Mouse (Mus musculus) midbrain, embryonic 11.5 days (tissue): ENCODE data around the gene Olfr1037. TPM values are rescaled to one million over a fixed set of nuclear protein-coding genes. Genes with fewer than 3 reads are reported as not detected.
"Not testable (repeated sequence)": the region's sequence is repeated elsewhere in the genome, so short reads cannot be mapped to it uniquely, and the experiment has no call there.

Experiments
- ATAC-seq: fragments of 200-750 bp; cut with Nextera tagmentation; 2 replicates; pipeline ENCODE4 v1.8.0; 2017; ENCODE audit warnings: moderate TSS enrichment, moderate library complexity; ENCODE audit not compliant: low FRiP score
- DNase-seq: peaks from one replicate; pipeline ENCODE4 v3.0.0; 2015; ENCODE audit warnings: low spot score; ENCODE audit errors: missing footprints
- H3K27ac ChIP-seq: fragments of 300-500 bp; sonication (generic); 2 replicates; pipeline ENCODE4 v1.5.1; 2014; ENCODE audit warnings: low read depth, low read length
- H3K27me3 ChIP-seq: fragments of 300-500 bp; sonication (generic); 2 replicates; pipeline ENCODE4 v1.6.1; 2014; ENCODE audit warnings: mild to moderate bottlenecking, low read length, moderate library complexity, mixed read lengths; ENCODE audit not compliant: control insufficient read depth, insufficient read depth
- H3K36me3 ChIP-seq: fragments of 300-500 bp; sonication (generic); 2 replicates; pipeline ENCODE4 v1.6.1; 2014; ENCODE audit warnings: mild to moderate bottlenecking, low read length, moderate library complexity, mixed read lengths; ENCODE audit not compliant: control insufficient read depth, insufficient read depth
- H3K4me1 ChIP-seq: fragments of 300-500 bp; sonication (generic); 2 replicates; pipeline ENCODE4 v1.6.1; 2014; ENCODE audit warnings: low read length; ENCODE audit not compliant: control insufficient read depth, insufficient read depth
- H3K4me2 ChIP-seq: fragments of 300-500 bp; sonication (generic); 2 replicates; pipeline ENCODE4 v1.6.1; 2014; ENCODE audit warnings: mild to moderate bottlenecking, moderate library complexity
- H3K4me3 ChIP-seq: fragments of 300-500 bp; sonication (generic); 2 replicates; pipeline ENCODE4 v1.5.1; 2014; ENCODE audit warnings: low read depth, low read length
- H3K9ac ChIP-seq: fragments of 300-500 bp; sonication (generic); 2 replicates; pipeline ENCODE4 v1.6.1; 2014; ENCODE audit warnings: low read length
- H3K9me3 ChIP-seq: fragments of 300-500 bp; sonication (generic); 2 replicates; pipeline ENCODE4 v1.6.1; 2016; ENCODE audit warnings: low read length; ENCODE audit not compliant: control insufficient read depth
- WGBS: fragments of 180-500 bp; shearing (Covaris S2); extraction: QIAGEN DNeasy Blood & Tissue Kit; methylation state at CpG from one replicate; pipeline ENCODE4 v1.1.7; 2014; 5-methylcytosine and 5-hydroxymethylcytosine counted together
- polyA plus RNA-seq: library from polyadenylated mRNA; unstranded; fragments of >200 nt; fragmentation: Nextera tagmentation; extraction: Ambion mirVana; gene quantifications from 2 replicates; pipeline ENCODE4 v1.2.1, GENCODE M21; 2014

Olfr1037 gene
- polyA plus RNA-seq = not detected in 2 replicates

- Histone ChIP-seq H3K4me2 (no peak within 1 kb of the TSS), H3K9me3 (no peaks in the 10 kb centered on the region), H3K4me1 (no peaks in the 10 kb centered on the region), H3K36me3 (no peaks in the 10 kb centered on the region), H3K27me3 (no peaks in the 10 kb centered on the region), H3K4me3 (no peak within 1 kb of the TSS), H3K9ac (no peak within 1 kb of the TSS), H3K27ac (no peak within 1 kb of the TSS)
- ATAC-seq (no peak), DNase-seq (no peak)
- WGBS = 87% methylated on average over 2 of the region's 2 CpGs
Measured at GRCm38 (mm10) chr2:86087285-86087684, at the start of gene Olfr1037. Gene Olfr1037, minus strand, starts transcription at chr2:86087385.

- WGBS = 96% methylated on average over 1 of the region's 1 CpGs
- Histone ChIP-seq H3K27ac (no peak within 1 kb of the TSS), H3K9me3 (no peaks in the 10 kb centered on the region)
Measured at GRCm38 (mm10) chr2:86135828-86136227, 48.6 kb upstream of the Olfr1037 start, which contains the start of gene Olfr1039. Gene Olfr1039, minus strand, starts transcription at chr2:86135928.

GRCm38 (mm10) chr2:86080478-86080877, 6.7 kb downstream of the Olfr1037 start:
- H3K9ac ChIP-seq, ATAC-seq, H3K9me3 ChIP-seq, H3K4me1 ChIP-seq, H3K4me2 ChIP-seq, H3K27me3 ChIP-seq, H3K4me3 ChIP-seq, DNase-seq, H3K27ac ChIP-seq, H3K36me3 ChIP-seq: not testable (repeated sequence)
- WGBS = 82% methylated on average over 1 of the region's 1 CpGs

More at GRCm38 (mm10) chr2:86135828-86136227, 48.6 kb upstream of the Olfr1037 start, which contains the start of gene Olfr1039:
- Histone ChIP-seq H3K27me3 (no peaks in the 10 kb centered on the region), H3K4me1 (no peaks in the 10 kb centered on the region), H3K4me2 (no peak within 1 kb of the TSS), H3K4me3 (no peak within 1 kb of the TSS), H3K9ac (no peak within 1 kb of the TSS), H3K36me3 (no peaks in the 10 kb centered on the region)
- ATAC-seq (no peak), DNase-seq (no peak)

- H3K4me2 ChIP-seq, H3K36me3 ChIP-seq, H3K4me3 ChIP-seq, H3K4me1 ChIP-seq, H3K9me3 ChIP-seq, DNase-seq, H3K27ac ChIP-seq, ATAC-seq, H3K27me3 ChIP-seq, H3K9ac ChIP-seq: not testable (repeated sequence)
Measured at GRCm38 (mm10) chr2:86073692-86074091, 13.5 kb downstream of the Olfr1037 start, which contains the start of gene Olfr1036. Gene Olfr1036, plus strand, starts transcription at chr2:86073992.

GRCm38 (mm10) chr2:86070189-86070588, 17.0 kb downstream of the Olfr1037 start:
- H3K4me2 ChIP-seq = no peak overlapping the region
- 96% methylated on average over 8 of the region's 8 CpGs for WGBS
- H3K9ac ChIP-seq = no peak overlapping the region
- H3K27me3 ChIP-seq = no peaks in the 10 kb centered on the region
- no peaks in the 10 kb centered on the region for H3K9me3 ChIP-seq
- no peaks in the 10 kb centered on the region for H3K36me3 ChIP-seq
- no peaks in the 10 kb centered on the region for H3K4me1 ChIP-seq
- H3K27ac ChIP-seq = no peak overlapping the region
- DNase-seq = no peak
- no peak for ATAC-seq
- H3K4me3 ChIP-seq = no peak overlapping the region

GRCm38 (mm10) chr2:86063766-86064165, 23.4 kb downstream of the Olfr1037 start:
- not testable (repeated sequence) for H3K27ac ChIP-seq, H3K4me2 ChIP-seq, H3K4me3 ChIP-seq, H3K9me3 ChIP-seq, ATAC-seq, H3K9ac ChIP-seq, H3K4me1 ChIP-seq, H3K27me3 ChIP-seq, DNase-seq, H3K36me3 ChIP-seq
- 93% methylated on average over 2 of the region's 2 CpGs for WGBS

GRCm38 (mm10) chr2:86050777-86051176, 36.4 kb downstream of the Olfr1037 start:
- 0 out of 2 replicates have a peak, but pooled peaks have one; percentile 30 for ATAC-seq
- not testable (repeated sequence) for H3K4me1 ChIP-seq, DNase-seq

GRCm38 (mm10) chr2:86045561-86045960, 41.6 kb downstream of the Olfr1037 start, which contains the start of gene Olfr1034:
Gene Olfr1034, plus strand, starts transcription at chr2:86045861.
- Histone ChIP-seq H3K27ac (no peak within 1 kb of the TSS), H3K36me3 (no peaks in the 10 kb centered on the region), H3K27me3 (no peaks in the 10 kb centered on the region), H3K9me3 (no peaks in the 10 kb centered on the region), H3K4me2 (no peak within 1 kb of the TSS), H3K4me3 (no peak within 1 kb of the TSS), H3K4me1 (no peaks in the 10 kb centered on the region), H3K9ac (no peak within 1 kb of the TSS)
- DNase-seq = no peak
- no peak for ATAC-seq

More at GRCm38 (mm10) chr2:86050777-86051176, 36.4 kb downstream of the Olfr1037 start:
- H3K9me3 ChIP-seq, H3K27me3 ChIP-seq, H3K9ac ChIP-seq, H3K36me3 ChIP-seq, H3K27ac ChIP-seq, H3K4me3 ChIP-seq, H3K4me2 ChIP-seq: not testable (repeated sequence)
